Mouse (Mus musculus): Measurements from ENCODE around the gene R3hdml. TPM values are rescaled to one million over a fixed set of nuclear protein-coding genes. Genes with fewer than 3 reads are reported as not detected.
"Not testable (repeated sequence)": the region's sequence is repeated elsewhere in the genome, so short reads cannot be mapped to it uniquely, and the experiment has no call there.

Gene R3hdml
- polyA plus RNA-seq, 1 experiment, result not detected

DNA sequence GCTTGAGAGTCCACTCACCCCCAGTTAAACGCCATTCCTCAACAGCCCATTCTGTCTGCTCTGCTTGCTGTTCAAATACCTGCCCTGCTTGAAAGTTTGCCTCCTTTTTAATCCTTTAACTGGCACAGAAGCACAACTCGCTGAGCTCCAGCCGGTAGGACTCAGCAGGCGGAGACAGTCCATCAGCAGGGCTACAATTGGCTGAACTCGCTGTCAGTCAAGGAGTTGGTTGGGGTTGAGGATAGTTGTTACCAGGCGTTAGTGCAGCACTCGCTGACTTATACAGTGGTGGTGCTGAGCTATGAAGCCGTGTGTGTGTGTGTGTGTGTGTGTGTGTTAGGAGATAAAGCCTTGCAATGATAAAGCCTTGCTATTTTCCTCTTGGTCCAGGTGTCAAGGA, 31.5 kb upstream of the R3hdml start:
- H3K4me1 ChIP-seq (ENCODE audit: control insufficient read depth, insufficient read depth, low read length), result 0 out of 2 replicates have a peak, but pooled peaks cover 4% of the 10 kb centered on the region
- H3K4me3 ChIP-seq (ENCODE audit: insufficient read depth, low read length), result no peak overlapping the region
- TF ChIP-seq POLR2A (IDR thresholded peaks at IDR 0.05; ENCODE audit: low read depth, low read length) (no peak), CTCF (IDR thresholded peaks at IDR 0.05; ENCODE audit: borderline replicate concordance, insufficient read depth, low read length) (no peak)
- H3K27ac ChIP-seq (ENCODE audit: insufficient read depth, low read length), result no peak overlapping the region

DNA sequence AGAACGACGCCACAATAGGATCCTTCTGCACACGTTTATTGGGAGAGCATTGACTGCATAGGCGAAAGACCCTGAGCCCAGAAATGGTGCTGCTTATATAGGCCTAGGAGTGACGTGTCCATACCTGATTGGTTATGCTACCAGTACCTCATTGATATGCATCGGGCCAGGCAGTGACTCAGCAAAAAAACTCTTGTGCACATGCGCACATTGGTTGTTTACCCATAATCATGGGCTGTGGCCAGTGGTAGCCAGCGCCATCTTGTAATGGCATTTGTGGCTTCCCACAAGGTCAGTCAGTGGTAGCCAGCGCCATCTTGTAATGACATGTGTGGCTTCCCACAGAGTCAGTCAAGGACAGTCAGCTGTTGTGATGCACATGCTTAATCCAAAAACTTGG, 30.8 kb upstream of the R3hdml start:
- not testable (repeated sequence) for H3K4me1 ChIP-seq (ENCODE audit: control insufficient read depth, insufficient read depth, low read length); H3K27ac ChIP-seq (ENCODE audit: insufficient read depth, low read length); H3K4me3 ChIP-seq (ENCODE audit: insufficient read depth, low read length)

DNA sequence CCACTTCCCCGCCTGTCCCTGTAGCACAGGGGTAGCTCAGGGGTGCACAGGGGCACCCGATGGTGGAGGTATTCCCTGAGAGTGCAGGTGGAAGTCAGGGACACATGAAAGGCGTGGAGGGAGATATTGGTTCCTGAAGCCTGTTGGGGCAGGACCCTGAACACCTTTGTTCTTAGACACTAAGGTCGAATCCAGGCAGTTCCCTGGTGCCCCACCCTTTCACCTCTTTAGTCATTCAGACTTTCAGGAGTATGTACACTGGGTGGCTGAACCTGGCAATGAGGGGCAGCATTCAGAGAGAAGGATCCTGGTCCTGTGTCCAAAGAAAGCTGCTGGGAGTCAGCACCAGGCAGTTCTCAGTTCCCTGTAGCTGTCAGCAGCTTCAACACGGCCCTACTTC, 29.7 kb upstream of the R3hdml start:
- TF ChIP-seq POLR2A (IDR thresholded peaks at IDR 0.05; ENCODE audit: low read depth, low read length) (no peak), CTCF (IDR thresholded peaks at IDR 0.05; ENCODE audit: borderline replicate concordance, insufficient read depth, low read length) (no peak)
- Histone ChIP-seq H3K4me3 (ENCODE audit: insufficient read depth, low read length) (no peak overlapping the region), H3K27ac (ENCODE audit: insufficient read depth, low read length) (no peak overlapping the region), H3K4me1 (ENCODE audit: control insufficient read depth, insufficient read depth, low read length) (0 out of 2 replicates have a peak, but pooled peaks cover 4% of the 10 kb centered on the region)

DNA sequence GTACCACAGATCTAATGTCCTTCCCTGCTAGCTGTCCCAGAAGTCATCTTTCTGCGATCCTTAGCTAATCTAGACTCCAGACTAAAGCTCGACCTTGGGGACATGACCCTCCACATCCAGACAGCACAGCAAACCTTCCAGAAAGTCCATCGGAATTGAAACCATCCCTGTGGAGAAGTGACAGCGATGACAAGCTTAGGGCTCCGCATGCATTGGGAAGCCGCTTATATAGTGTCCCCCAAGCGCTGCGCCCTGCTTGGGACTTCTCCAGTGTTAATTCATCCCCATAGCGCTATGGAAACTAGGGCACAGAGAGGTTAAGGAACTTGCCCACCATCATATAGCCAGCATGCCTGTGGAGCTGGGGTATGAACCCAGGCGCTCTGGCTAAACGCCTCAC, 29.3 kb upstream of the R3hdml start:
- H3K4me1 ChIP-seq (ENCODE audit: control insufficient read depth, insufficient read depth, low read length), result 0 out of 2 replicates have a peak, but pooled peaks cover 4% of the 10 kb centered on the region
- no peak overlapping the region for H3K27ac ChIP-seq (ENCODE audit: insufficient read depth, low read length)
- TF ChIP-seq POLR2A (IDR thresholded peaks at IDR 0.05; ENCODE audit: low read depth, low read length), result no peak
- TF ChIP-seq CTCF (IDR thresholded peaks at IDR 0.05; ENCODE audit: borderline replicate concordance, insufficient read depth, low read length), result no peak
- H3K4me3 ChIP-seq (ENCODE audit: insufficient read depth, low read length), result no peak overlapping the region

DNA sequence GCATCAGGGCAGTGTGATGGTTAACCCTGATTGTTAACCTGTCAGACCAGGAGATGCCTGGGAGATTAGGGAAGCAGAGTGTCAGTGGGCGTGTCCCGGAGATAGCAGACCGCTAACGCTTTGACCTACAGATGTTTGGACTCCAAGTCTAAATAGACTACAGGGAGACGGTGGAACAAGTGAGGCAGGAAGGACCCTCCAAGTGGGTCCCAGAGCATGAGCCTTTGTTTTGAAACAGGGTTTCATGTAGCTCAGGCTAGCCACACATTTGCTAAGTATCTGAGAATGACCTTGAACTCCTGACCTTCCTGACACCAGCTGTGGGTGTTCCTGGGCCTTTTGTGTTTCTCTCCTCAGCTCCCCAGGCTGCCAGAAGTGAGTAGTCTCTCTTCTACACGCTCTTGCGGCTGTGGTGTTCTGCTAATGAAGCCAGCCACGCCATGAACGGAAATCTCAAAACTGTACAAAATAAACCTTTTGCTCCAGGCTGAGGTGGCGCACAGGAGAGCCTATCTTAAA, 28.8 kb upstream of the R3hdml start:
- 0 out of 2 replicates have a peak, but pooled peaks cover 4% of the 10 kb centered on the region for H3K4me1 ChIP-seq (ENCODE audit: control insufficient read depth, insufficient read depth, low read length)
- TF ChIP-seq POLR2A (IDR thresholded peaks at IDR 0.05; ENCODE audit: low read depth, low read length) (no peak), CTCF (IDR thresholded peaks at IDR 0.05; ENCODE audit: borderline replicate concordance, insufficient read depth, low read length) (no peak)
- H3K27ac ChIP-seq (ENCODE audit: insufficient read depth, low read length), result no peak overlapping the region
- H3K4me3 ChIP-seq (ENCODE audit: insufficient read depth, low read length), result no peak overlapping the region

DNA sequence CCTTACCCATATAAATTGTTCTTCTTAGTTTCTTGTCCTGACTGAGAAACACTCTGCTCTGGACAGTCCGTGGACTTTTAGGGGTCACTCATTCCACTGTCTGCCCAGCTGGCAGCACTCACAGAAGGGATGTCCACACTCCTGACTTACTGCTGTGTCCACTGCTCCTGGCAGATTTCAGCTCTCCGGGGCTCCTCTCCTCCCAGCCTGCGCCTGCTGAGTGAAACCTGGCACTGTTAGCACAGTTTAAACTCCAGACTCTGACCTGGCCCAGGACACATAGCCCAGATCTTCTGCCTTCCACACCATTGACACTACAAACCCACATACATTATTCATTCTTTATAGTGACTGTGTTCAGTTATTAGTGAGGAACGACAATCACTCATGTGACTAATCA, 28.1 kb upstream of the R3hdml start:
- H3K4me1 ChIP-seq (ENCODE audit: control insufficient read depth, insufficient read depth, low read length), result 0 out of 2 replicates have a peak, but pooled peaks cover 4% of the 10 kb centered on the region
- TF ChIP-seq CTCF (IDR thresholded peaks at IDR 0.05; ENCODE audit: borderline replicate concordance, insufficient read depth, low read length), result no peak
- no peak for TF ChIP-seq POLR2A (IDR thresholded peaks at IDR 0.05; ENCODE audit: low read depth, low read length)
- H3K4me3 ChIP-seq (ENCODE audit: insufficient read depth, low read length), result no peak overlapping the region
- H3K27ac ChIP-seq (ENCODE audit: insufficient read depth, low read length), result no peak overlapping the region

DNA sequence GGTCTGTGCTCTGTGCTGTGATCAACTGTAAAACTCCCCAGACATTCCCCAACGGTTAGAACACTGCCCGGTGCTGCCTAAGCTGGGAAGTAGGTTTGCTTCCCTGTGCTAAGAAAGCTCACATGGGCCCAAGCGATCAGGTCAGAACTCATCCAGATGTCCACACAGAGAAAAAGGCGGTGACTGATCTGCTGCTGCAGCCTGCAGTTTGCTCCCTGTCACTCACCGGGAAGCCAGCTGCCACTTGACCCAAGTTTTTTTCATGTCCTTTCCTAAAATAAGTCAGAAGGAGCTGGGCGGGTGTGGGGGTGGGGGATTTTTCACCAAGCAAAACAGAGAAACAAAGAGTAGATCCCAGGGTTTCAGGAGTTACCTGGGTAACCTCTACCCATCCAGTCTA, 27.6 kb upstream of the R3hdml start:
- TF ChIP-seq CTCF (IDR thresholded peaks at IDR 0.05; ENCODE audit: borderline replicate concordance, insufficient read depth, low read length) (no peak), POLR2A (IDR thresholded peaks at IDR 0.05; ENCODE audit: low read depth, low read length) (no peak)

DNA sequence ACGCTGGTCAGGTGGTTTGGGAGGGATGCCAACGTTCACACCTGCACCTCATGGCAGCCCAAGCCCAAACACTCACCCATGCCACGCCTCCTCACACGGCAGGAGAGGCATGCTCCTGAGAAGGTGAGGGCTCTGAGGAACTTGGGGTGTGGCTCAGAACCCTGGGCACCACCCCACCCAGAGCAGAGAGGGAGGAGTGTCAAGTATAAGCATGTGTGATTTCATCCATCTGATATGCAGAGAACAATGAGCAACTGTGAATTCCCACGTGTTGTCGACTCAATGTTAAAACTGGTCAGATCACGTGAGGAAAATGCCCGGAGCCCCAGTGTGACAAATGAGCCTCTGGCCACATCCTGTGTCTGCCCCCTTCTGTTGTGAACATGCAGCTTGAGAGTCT, 25.3 kb upstream of the R3hdml start:
- Histone ChIP-seq H3K4me3 (ENCODE audit: insufficient read depth, low read length) (no peak overlapping the region), H3K27ac (ENCODE audit: insufficient read depth, low read length) (no peak overlapping the region), H3K4me1 (ENCODE audit: control insufficient read depth, insufficient read depth, low read length) (peaks cover 9% of the 10 kb centered on the region)
- TF ChIP-seq POLR2A (IDR thresholded peaks at IDR 0.05; ENCODE audit: low read depth, low read length) (no peak), CTCF (IDR thresholded peaks at IDR 0.05; ENCODE audit: borderline replicate concordance, insufficient read depth, low read length) (no peak)

More for the DNA sequence above, 27.6 kb upstream of the R3hdml start:
- H3K4me3 ChIP-seq (ENCODE audit: insufficient read depth, low read length), result no peak overlapping the region
- H3K27ac ChIP-seq (ENCODE audit: insufficient read depth, low read length), result no peak overlapping the region
- 0 out of 2 replicates have a peak, but pooled peaks cover 4% of the 10 kb centered on the region for H3K4me1 ChIP-seq (ENCODE audit: control insufficient read depth, insufficient read depth, low read length)

DNA sequence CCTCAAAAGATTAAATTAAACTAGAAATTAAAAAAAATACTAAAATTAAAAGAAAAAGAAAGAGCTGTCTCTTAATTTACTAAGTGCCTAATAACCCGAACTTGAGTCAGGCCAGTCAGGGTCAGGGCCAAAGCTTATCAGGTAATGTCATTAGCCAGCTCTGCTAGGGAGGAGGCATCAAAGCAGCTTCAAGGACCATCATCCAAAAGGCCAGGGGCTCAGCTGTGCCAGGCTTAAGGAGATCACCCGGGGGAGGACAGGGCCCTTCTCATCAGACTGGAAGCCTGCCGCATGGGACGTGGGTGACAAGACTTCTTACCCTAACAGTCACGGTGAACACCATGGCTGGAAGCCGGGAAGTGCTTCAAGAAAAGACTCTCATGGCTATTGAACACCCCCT, 24.5 kb upstream of the R3hdml start:
- TF ChIP-seq POLR2A (IDR thresholded peaks at IDR 0.05; ENCODE audit: low read depth, low read length), result no peak
- peaks cover 9% of the 10 kb centered on the region for H3K4me1 ChIP-seq (ENCODE audit: control insufficient read depth, insufficient read depth, low read length)
- no peak overlapping the region for H3K27ac ChIP-seq (ENCODE audit: insufficient read depth, low read length)
- H3K4me3 ChIP-seq (ENCODE audit: insufficient read depth, low read length), result no peak overlapping the region

DNA sequence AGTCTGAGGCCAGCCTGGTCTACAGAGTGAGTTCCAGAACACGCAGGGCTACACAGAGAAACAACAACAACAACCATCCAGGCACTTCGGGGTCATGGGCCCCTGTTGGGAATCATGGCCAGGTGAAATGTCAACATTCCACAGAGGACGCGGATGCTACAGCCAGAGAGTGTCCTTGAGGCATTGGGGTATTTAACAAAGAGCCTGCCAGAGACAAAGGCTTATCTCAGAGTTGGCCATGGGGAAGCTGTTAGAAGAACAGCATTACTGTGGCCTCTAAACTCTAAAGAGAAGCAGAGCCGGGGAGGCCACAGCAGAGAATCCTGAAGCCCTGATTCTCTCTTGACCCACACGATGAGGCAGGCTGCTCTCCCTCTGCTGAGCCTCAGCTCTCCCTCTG, 23.3 kb upstream of the R3hdml start:
- Histone ChIP-seq H3K4me3 (ENCODE audit: insufficient read depth, low read length) (no peak overlapping the region), H3K4me1 (ENCODE audit: control insufficient read depth, insufficient read depth, low read length) (peaks cover 9% of the 10 kb centered on the region), H3K27ac (ENCODE audit: insufficient read depth, low read length) (no peak overlapping the region)
- TF ChIP-seq POLR2A (IDR thresholded peaks at IDR 0.05; ENCODE audit: low read depth, low read length) (no peak), CTCF (IDR thresholded peaks at IDR 0.05; ENCODE audit: borderline replicate concordance, insufficient read depth, low read length) (no peak)

DNA sequence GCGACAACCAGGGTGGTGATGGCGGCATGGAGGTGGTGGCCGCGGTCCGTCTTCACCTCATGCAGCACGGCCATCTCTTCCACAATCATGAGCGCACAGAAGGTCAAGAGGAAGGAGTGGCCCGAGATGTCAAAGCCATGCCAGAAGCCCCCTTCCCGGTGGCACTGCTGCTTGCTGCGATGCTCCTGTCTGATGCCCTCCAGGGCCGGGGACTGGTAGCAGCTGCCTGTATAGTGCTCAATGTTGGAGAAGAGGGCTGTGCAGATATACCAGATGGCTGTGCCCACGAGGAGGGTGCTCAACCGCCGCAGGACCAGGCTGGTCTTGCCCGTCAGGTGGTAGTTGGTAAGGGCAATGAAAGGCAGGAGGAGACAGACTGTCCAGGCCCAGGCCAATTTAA, 22.4 kb upstream of the R3hdml start:
- H3K27ac ChIP-seq (ENCODE audit: insufficient read depth, low read length), result no peak overlapping the region
- H3K4me3 ChIP-seq (ENCODE audit: insufficient read depth, low read length), result no peak overlapping the region
- H3K4me1 ChIP-seq (ENCODE audit: control insufficient read depth, insufficient read depth, low read length), result peaks cover 5% of the 10 kb centered on the region
- TF ChIP-seq CTCF (IDR thresholded peaks at IDR 0.05; ENCODE audit: borderline replicate concordance, insufficient read depth, low read length), result no peak
- TF ChIP-seq POLR2A (IDR thresholded peaks at IDR 0.05; ENCODE audit: low read depth, low read length), result no peak
